Mouse (Mus musculus) MEL (cell line): ENCODE measurements around the gene Dop1b.

ENCODE experiments used
- CTCF ChIP-seq, 3 experiments: IDR thresholded peaks in 2 of 3; conservative IDR thresholded peaks in 1 of 3; 2 replicates each; pipeline ENCODE4 v1.5.1; 2011 to 2012; ENCODE audit warnings: low read length in 3 of 3, low read depth in 2 of 3, mild to moderate bottlenecking in 2 of 3, improper control_type of control experiment in 1 of 3, inconsistent platforms in 1 of 3, mixed read lengths in 1 of 3, moderate library complexity in 1 of 3; ENCODE audit not compliant: control insufficient read depth in 1 of 3, insufficient read depth in 1 of 3, poor library complexity in 1 of 3, severe bottlenecking in 1 of 3
- E2F4 ChIP-seq: IDR thresholded peaks from 2 replicates; pipeline ENCODE4 v1.6.1; 2011; ENCODE audit warnings: low read depth, low read length, improper control_type of control experiment, borderline replicate concordance
- GATA1 ChIP-seq: IDR thresholded peaks from 2 replicates; pipeline ENCODE4 v1.6.1; 2011; ENCODE audit warnings: low read depth, low read length, improper control_type of control experiment
- HCFC1 ChIP-seq: IDR thresholded peaks from 2 replicates; pipeline ENCODE4 v1.6.1; 2012; ENCODE audit warnings: low read depth, mild to moderate bottlenecking, inconsistent platforms, low read length, improper control_type of control experiment, moderate library complexity
- POLR2A ChIP-seq, 2 experiments: IDR thresholded peaks; 2 replicates each; pipeline ENCODE4 v1.6.1; 2011 to 2012; ENCODE audit warnings: low read length in 2 of 2, mild to moderate bottlenecking in 2 of 2, control low read depth in 1 of 2, improper control_type of control experiment in 1 of 2, low read depth in 1 of 2, moderate library complexity in 1 of 2; ENCODE audit not compliant: control insufficient read depth in 1 of 2, insufficient read depth in 1 of 2, poor library complexity in 1 of 2
- POLR2AphosphoS2 ChIP-seq: IDR thresholded peaks from 2 replicates; pipeline ENCODE4 v1.6.1; 2011; ENCODE audit warnings: low read length, improper control_type of control experiment
- RCOR1 ChIP-seq: IDR thresholded peaks from 2 replicates; pipeline ENCODE4 v1.6.1; 2012; ENCODE audit warnings: low read depth, mild to moderate bottlenecking, inconsistent platforms, low read length, improper control_type of control experiment
- TAL1 ChIP-seq: IDR thresholded peaks from 2 replicates; pipeline ENCODE4 v1.6.1; 2012; ENCODE audit warnings: mild to moderate bottlenecking, inconsistent platforms, low read length, moderate library complexity, mixed read lengths
- USF1 ChIP-seq: IDR thresholded peaks from 2 replicates; pipeline ENCODE4 v1.6.1; 2014; ENCODE audit warnings: low read depth, mild to moderate bottlenecking, inconsistent platforms, low read length, improper control_type of control experiment, moderate library complexity
- ZMIZ1 ChIP-seq: IDR thresholded peaks from 2 replicates; pipeline ENCODE4 v1.6.1; 2012; ENCODE audit warnings: low read depth, mild to moderate bottlenecking, inconsistent platforms, low read length, improper control_type of control experiment, moderate library complexity
- ZNF384 ChIP-seq: IDR thresholded peaks from 2 replicates; pipeline ENCODE4 v1.6.1; 2012; ENCODE audit warnings: low read depth, mild to moderate bottlenecking, inconsistent platforms, low read length, improper control_type of control experiment

- no peak for TF ChIP-seq CTCF (IDR thresholded peaks at IDR 0.05 in 2 of 3, conservative IDR thresholded peaks at IDR 0.05 in 1 of 3; ENCODE audit: control insufficient read depth in 1 of 3, insufficient read depth in 1 of 3, low read depth in 2 of 3, low read length in 3 of 3, poor library complexity in 1 of 3, severe bottlenecking in 1 of 3)
- no peak for TF ChIP-seq USF1
- no peak for TF ChIP-seq POLR2AphosphoS2
- TF ChIP-seq E2F4, result no peak
- no peak for TF ChIP-seq GATA1
- TF ChIP-seq TAL1, result no peak
- TF ChIP-seq RCOR1, result no peak
- TF ChIP-seq POLR2A (IDR thresholded peaks at IDR 0.05; ENCODE audit: control insufficient read depth in 1 of 2, insufficient read depth in 1 of 2, low read depth in 1 of 2, low read length in 2 of 2, poor library complexity in 1 of 2), result no peak
- no peak for TF ChIP-seq ZMIZ1
- TF ChIP-seq ZNF384, result no peak
- TF ChIP-seq HCFC1, result no peak
These were observed 57.9 kb downstream of the Dop1b start for GRCm38 (mm10) chr16:93769621-93770020.
